Mouse (Mus musculus): Measurements from ENCODE around the gene Ebf3. TPM values are rescaled to one million over a fixed set of nuclear protein-coding genes. Genes with fewer than 3 reads are reported as not detected.
A peak's percentile ranks its signal among the peaks of the same experiment; 100 is the strongest.

Ebf3 gene
- total RNA-seq, 2 experiments from 2014 or later: 0.42 to 0.54 TPM

DNA sequence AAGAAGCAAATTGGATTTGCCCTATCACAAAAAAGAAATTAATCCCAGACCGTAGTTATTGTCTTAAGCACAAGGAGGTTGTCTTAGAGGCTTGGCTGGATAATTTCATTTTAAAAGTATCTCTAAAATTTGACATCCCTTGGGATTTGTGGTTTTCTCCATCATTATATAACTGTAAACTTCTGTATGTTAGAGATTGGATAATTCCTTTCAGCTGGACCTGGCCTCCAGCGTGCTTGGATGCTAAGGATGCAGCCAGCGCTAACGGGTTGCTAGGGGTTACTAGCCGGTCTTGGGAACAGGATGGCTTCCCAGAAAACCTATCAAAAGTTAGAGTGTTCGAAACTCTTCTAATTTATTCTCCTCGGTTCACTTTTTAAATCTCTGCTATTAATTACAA lies 19.8 kb downstream of the Ebf3 start:
- DNase-seq (ENCODE audit: extremely low spot score in 1 of 2, low spot score in 1 of 2): no peak

- DNase-seq (ENCODE audit: extremely low spot score in 1 of 2, low spot score in 1 of 2): no peak
Measured at GRCm38 (mm10) chr7:137289290-137289957, 24.8 kb downstream of the Ebf3 start.

- DNase-seq (ENCODE audit: extremely low spot score in 1 of 2, low spot score in 1 of 2): no peak
Measured at GRCm38 (mm10) chr7:137278171-137278570, 36.1 kb downstream of the Ebf3 start.

DNA sequence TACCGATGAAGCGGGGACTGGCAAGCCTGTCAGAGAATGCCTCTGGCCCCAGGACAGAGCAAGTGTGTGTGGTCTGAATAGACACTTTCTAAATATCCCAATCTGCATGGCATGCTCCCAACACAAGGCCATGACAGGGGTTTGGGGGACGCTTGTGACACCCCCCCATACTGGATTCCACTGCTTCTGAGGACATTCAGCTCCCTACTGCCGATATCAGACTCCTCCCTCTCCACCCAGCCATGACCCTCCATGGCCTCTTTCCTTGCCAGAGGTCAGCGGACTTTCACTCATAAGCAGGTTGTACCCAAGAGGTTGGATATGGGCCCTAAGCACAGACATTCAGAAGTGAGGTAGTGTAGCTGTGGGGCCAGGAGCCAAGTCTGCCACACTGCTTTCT lies 36.5 kb downstream of the Ebf3 start:
- DNase-seq (ENCODE audit: extremely low spot score in 1 of 2, low spot score in 1 of 2): no peak

- DNase-seq (ENCODE audit: extremely low spot score in 1 of 2, low spot score in 1 of 2): peak; percentile 16 to 48
Measured at GRCm38 (mm10) chr7:137272252-137272651, 42.0 kb downstream of the Ebf3 start.

GRCm38 (mm10) chr7:137268452-137269155 lies 45.6 kb downstream of the Ebf3 start:
- no peak for DNase-seq (ENCODE audit: extremely low spot score in 1 of 2, low spot score in 1 of 2)

- DNase-seq (ENCODE audit: extremely low spot score in 1 of 2, low spot score in 1 of 2): no peak
Measured at GRCm38 (mm10) chr7:137267441-137267840, 46.8 kb downstream of the Ebf3 start.

DNA sequence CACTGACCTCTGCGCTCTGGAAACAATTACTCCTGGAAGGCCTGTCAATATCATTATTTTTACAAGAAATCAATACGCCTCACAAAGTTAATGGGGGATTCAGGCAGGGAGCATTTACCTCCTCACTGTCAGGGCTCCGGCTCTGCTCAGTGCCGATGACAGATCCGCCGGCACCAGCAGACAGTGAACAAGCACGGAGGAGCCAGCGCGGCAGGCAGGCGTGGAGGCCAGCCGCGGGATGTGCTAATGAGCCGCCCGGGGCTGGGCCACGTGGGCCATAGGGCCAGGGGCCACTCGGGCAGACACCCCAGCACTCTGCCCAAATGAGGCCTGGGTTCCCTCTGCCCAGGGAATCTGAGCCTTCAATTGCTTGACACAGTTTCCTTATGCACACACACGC lies 47.7 kb downstream of the Ebf3 start:
- no peak for DNase-seq (ENCODE audit: extremely low spot score in 1 of 2, low spot score in 1 of 2)

- DNase-seq (ENCODE audit: extremely low spot score in 1 of 2, low spot score in 1 of 2): no peak
Measured at GRCm38 (mm10) chr7:137262330-137262729, 51.9 kb downstream of the Ebf3 start.

- DNase-seq (ENCODE audit: extremely low spot score in 1 of 2, low spot score in 1 of 2): peak; percentile 15 to 61
Measured at GRCm38 (mm10) chr7:137246213-137246872, 67.9 kb downstream of the Ebf3 start.

DNA sequence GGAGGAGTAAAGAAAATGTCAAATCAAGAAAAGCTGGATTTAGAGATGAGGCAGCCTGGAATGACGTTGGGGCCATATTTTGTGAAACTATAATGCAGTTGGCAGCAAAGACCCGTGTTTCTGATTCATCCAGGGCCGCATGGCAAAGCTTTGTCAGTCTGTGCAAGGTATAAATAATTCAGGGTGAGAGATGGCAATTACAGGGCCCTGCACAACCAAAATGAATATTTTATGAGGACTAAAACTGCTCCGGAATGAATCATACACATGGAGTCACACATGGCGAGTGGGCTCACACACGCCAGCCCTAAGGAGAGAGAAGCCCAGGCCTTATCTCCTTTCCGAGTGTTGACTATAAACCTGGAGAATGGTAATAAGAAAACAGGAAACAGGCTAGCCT lies 69.4 kb downstream of the Ebf3 start:
- no peak for DNase-seq (ENCODE audit: extremely low spot score in 1 of 2, low spot score in 1 of 2)

DNA sequence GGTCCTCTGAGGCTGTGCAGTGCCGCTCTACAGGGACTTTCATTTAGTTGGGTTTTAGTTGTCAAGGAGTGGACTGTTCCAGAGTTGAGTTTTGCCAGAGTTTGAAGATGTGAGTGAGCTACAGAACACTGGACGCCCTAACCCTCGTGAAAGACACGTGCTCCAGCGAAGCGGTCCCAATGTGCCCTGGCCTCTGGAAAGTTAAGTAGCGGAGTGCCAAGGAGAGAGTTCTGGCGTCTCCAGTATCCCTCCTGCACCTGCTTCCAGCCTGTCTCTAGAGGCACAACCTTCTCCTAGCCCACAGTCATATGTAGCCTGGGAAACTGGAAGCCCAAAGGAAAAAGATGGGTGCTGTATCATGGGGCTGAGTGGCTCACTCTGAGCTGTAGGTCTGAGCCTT lies 73.8 kb downstream of the Ebf3 start:
- no peak for DNase-seq (ENCODE audit: extremely low spot score in 1 of 2, low spot score in 1 of 2)

DNA sequence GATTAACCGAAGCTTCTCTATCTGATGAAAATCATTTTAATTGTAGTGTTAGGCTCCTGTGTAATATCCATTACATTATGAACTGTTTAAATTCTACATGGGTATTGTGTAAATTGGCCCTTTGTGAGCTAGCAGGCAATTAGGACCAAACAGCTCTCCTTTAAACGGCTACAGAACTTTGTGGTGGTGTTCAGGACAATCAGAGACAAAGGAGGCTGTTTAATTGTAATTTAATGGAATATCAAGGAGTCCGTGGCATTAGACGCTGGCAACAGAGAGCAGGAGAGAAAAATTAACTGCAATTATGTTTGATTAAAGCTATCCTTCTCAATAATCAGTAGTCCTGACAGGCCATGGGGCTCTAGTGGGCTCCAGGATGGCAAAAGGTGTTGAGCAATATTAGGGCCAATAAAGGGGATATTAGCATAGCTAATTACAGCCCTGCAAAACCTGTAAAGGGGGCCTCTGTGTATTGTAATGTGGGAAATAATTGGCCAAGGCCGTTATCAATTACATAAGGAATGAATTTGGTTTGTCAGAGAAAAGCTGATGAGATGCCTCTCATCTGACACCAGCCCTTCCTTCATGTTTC lies 74.6 kb downstream of the Ebf3 start:
- DNase-seq (ENCODE audit: extremely low spot score in 1 of 2, low spot score in 1 of 2): no peak

- no peak for DNase-seq (ENCODE audit: extremely low spot score in 1 of 2, low spot score in 1 of 2)
Measured at GRCm38 (mm10) chr7:137237419-137237818, 76.8 kb downstream of the Ebf3 start.

DNA sequence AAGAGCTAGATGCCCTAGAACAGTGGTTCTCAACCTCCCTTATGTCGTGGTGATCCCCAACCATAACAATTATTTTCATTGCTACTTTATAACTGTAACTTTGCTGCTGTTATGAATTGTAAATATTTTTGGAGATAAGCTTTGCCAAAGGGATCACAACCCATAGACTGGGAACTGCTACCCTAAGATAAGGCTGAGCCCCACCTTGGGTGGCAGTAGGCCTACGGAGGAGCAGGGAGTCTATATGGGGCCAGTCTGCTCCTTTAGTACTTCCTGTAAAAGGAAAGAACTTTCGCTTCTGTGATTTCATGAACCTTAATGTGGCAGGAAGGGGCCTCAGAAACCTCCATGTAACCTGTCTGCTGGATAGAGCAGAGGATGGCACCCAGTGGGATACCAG lies 90.4 kb downstream of the Ebf3 start:
- no peak for DNase-seq (ENCODE audit: extremely low spot score in 1 of 2, low spot score in 1 of 2)

GRCm38 (mm10) chr7:137222831-137223505 lies 91.3 kb downstream of the Ebf3 start:
- DNase-seq (ENCODE audit: extremely low spot score in 1 of 2, low spot score in 1 of 2): no peak

- no peak for DNase-seq (ENCODE audit: extremely low spot score in 1 of 2, low spot score in 1 of 2)
Measured at GRCm38 (mm10) chr7:137221599-137221998, 92.6 kb downstream of the Ebf3 start.

GRCm38 (mm10) chr7:137220436-137220835 lies 93.8 kb downstream of the Ebf3 start:
- no peak for DNase-seq (ENCODE audit: extremely low spot score in 1 of 2, low spot score in 1 of 2)

DNA sequence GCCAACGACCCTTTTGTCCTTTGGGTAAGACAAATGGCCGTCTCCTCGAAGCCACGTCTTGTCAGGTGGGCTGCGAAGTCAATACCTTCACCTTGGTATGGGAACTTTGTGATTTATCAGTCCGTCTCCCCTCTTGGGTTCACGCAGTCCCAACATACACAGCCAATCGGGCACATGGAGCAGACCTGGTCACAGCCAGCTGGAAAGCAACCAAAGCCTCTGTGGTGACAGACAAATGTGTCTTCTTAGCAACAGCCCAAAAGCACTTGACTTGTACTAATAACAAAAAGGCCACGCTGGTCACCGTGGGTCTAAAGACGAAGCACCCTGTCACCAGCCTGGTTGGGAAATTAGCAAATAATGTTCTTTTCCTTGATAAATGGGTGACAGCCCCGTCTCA lies 95.5 kb downstream of the Ebf3 start:
- no peak for DNase-seq (ENCODE audit: extremely low spot score in 1 of 2, low spot score in 1 of 2)

DNA sequence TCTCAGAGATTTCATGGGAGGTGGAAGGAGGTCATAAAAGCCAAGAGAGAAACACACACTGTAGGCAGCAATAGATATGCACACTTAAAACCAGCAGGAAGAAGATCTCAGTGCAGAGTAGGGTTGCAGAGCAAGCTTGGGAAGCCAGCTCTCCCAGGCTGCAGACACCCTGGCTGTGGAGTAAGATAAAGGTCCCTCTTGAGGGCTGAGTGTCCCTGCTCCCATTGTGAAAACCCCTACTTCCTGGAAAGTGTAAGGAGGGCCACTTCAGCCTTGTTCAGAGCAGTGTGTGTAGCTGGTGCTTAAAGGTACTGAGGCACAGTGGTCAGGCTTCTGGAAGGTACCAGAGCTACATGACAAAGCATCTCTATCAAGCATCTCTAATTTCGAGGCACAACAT lies 100.8 kb downstream of the Ebf3 start:
- no peak for DNase-seq (ENCODE audit: extremely low spot score in 1 of 2, low spot score in 1 of 2)

GRCm38 (mm10) chr7:137211332-137211731 lies 102.9 kb downstream of the Ebf3 start:
- no peak for DNase-seq (ENCODE audit: extremely low spot score in 1 of 2, low spot score in 1 of 2)

All from layer of hippocampus, postnatal 25 days (tissue).